Comparison of ENCODE assay signal across 25 mouse cellular contexts in the genomic region with DNA sequence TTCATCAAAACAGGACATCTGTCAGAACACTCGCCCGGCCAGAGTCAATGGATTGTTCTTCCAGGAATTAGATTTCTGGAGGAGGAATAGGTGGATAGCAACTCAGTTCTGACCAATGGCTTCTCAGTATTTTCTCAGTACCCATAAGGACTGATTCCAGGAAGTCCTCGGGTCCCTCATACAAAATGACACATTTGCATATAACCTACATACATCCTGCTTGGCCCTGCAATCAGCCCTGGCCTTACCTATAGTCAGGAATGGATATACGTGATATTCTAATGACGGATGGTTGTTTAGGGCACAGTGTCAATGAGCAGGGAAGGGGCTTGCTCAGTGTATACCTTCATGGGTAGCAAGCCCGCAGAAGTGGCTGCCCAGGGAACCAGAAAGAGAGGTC.
DNase-seq lines count a peak whose midpoint lies in the region; ATAC-seq and TF ChIP-seq lines count a peak whose summit lies in the region.
"Had no signal": no experiment of that assay in that cellular context is flagged by ENCODE, and none has a peak within 500 bp of the region (broad histone marks: within the 10 kb centered on the region; RNA-seq: fewer than 3 reads in every experiment).

No protein-coding gene starts in this region.

- 10% methylated on average over 6 of the region's 6 CpGs for WGBS in kidney, embryonic 14.5 days
- WGBS in spleen, adult 2 months, result 37% methylated on average over 6 of the region's 6 CpGs
- 63% methylated on average over 6 of the region's 6 CpGs for WGBS in midbrain, embryonic 11.5 days

- no peak overlapping the region for H3K27ac ChIP-seq in kidney, embryonic 14.5 days (ENCODE audit: low read depth, low read length)
- H3K27ac ChIP-seq in spleen, adult 2 months (ENCODE audit: insufficient read depth, low read length), result peak overlapping the region; percentile 57
- H3K27ac ChIP-seq in midbrain, embryonic 11.5 days (ENCODE audit: low read depth, low read length), result no peak overlapping the region
- H3K27ac ChIP-seq: embryonic facial prominence, embryonic 15.5 days; gastrocnemius, adult 2 months; liver, embryonic 14.5 days; macrophage had no signal

- H3K4me3 ChIP-seq in kidney, embryonic 14.5 days (ENCODE audit: low read length), result no peak overlapping the region
- H3K4me3 ChIP-seq in spleen, adult 2 months (ENCODE audit: extremely low read depth, insufficient read depth, insufficient read length), result no peak overlapping the region
- no peak overlapping the region for H3K4me3 ChIP-seq in midbrain, embryonic 11.5 days (ENCODE audit: low read depth, low read length)
- H3K4me3 ChIP-seq: embryonic facial prominence, embryonic 10.5 days; embryonic facial prominence, embryonic 15.5 days; gastrocnemius, adult 2 months had no signal

- H3K9me3 ChIP-seq in kidney, embryonic 14.5 days (ENCODE audit: control insufficient read depth, low read length), result no peaks in the 10 kb centered on the region
- H3K9me3 ChIP-seq in midbrain, embryonic 11.5 days (ENCODE audit: control insufficient read depth, low read length), result no peaks in the 10 kb centered on the region
- H3K9me3 ChIP-seq: embryonic facial prominence, embryonic 10.5 days; embryonic facial prominence, embryonic 15.5 days had no signal

- DNase-seq in kidney, adult 9 months, result no peak
- no peak for DNase-seq in spleen, adult 2 months (ENCODE audit: low read depth in 1 of 2, low spot score in 2 of 2)
- no peak for DNase-seq in spleen, adult 18-20 months
- DNase-seq in midbrain, embryonic 11.5 days (ENCODE audit: low spot score, missing footprints), result no peak
- DNase-seq: B cell, adult 2 months; cerebellum, adult 11 months; gastrocnemius, adult 2 months; gastrocnemius, postnatal 36 days; heart, adult 18-20 months; heart, postnatal 10 days; kidney, postnatal 10 days; liver; lung, adult 2 months; right cerebral cortex, adult 18-20 months had no signal

- TF ChIP-seq POLR2A in spleen, adult 2 months (IDR thresholded peaks at IDR 0.05; ENCODE audit: low read depth, low read length), result no peak

- ATAC-seq in kidney, embryonic 14.5 days (ENCODE audit: low FRiP score, low TSS enrichment), result peak; percentile 48; the same call in 1 of the 2 replicates
- ATAC-seq in activated CD4-positive, CD25-positive, alpha-beta regulatory T cell, adult 4 months, result peak; percentile 61
- no peak for ATAC-seq in midbrain, embryonic 11.5 days (ENCODE audit: low FRiP score)
- ATAC-seq: forebrain, embryonic 14.5 days; hindbrain, embryonic 16.5 days; intestine, embryonic 16.5 days; Patski had no signal

- no peak overlapping the region for H3K4me2 ChIP-seq in kidney, embryonic 14.5 days (replicated peaks; ENCODE audit: low read depth, low read length)
- no peak overlapping the region for H3K4me2 ChIP-seq in midbrain, embryonic 11.5 days
- H3K4me2 ChIP-seq: embryonic facial prominence, embryonic 15.5 days; heart, embryonic 11.5 days had no signal

- H3K9ac ChIP-seq in kidney, embryonic 14.5 days (ENCODE audit: low read depth, low read length), result no peak overlapping the region
- no peak overlapping the region for H3K9ac ChIP-seq in midbrain, embryonic 11.5 days (ENCODE audit: low read length)
- H3K9ac ChIP-seq: embryonic facial prominence, embryonic 15.5 days; liver, embryonic 14.5 days had no signal

- no peak for TF ChIP-seq CTCF in spleen, adult 2 months (IDR thresholded peaks at IDR 0.05; ENCODE audit: extremely low read depth, insufficient read depth, insufficient read length, insufficient replicate concordance)

- peaks cover 8% of the 10 kb centered on the region for H3K4me1 ChIP-seq in kidney, embryonic 14.5 days (ENCODE audit: control insufficient read depth, insufficient read depth, low read length)
- H3K4me1 ChIP-seq in spleen, adult 2 months (ENCODE audit: control insufficient read depth, insufficient read depth, insufficient read length), result no peaks in the 10 kb centered on the region
- no peaks in the 10 kb centered on the region for H3K4me1 ChIP-seq in midbrain, embryonic 11.5 days (ENCODE audit: control insufficient read depth, insufficient read depth, low read length)

- no peaks in the 10 kb centered on the region for H3K36me3 ChIP-seq in kidney, embryonic 14.5 days (ENCODE audit: control insufficient read depth, insufficient read depth, low read length)
- no peaks in the 10 kb centered on the region for H3K36me3 ChIP-seq in spleen, adult 2 months (ENCODE audit: control insufficient read depth, insufficient read depth, low read length)
- H3K36me3 ChIP-seq in midbrain, embryonic 11.5 days (ENCODE audit: control insufficient read depth, insufficient read depth, low read length), result no peaks in the 10 kb centered on the region
- H3K36me3 ChIP-seq: embryonic facial prominence, embryonic 10.5 days; embryonic facial prominence, embryonic 15.5 days had no signal

- H3K27me3 ChIP-seq in kidney, embryonic 14.5 days (ENCODE audit: control insufficient read depth, insufficient read depth, low read length), result peaks cover 5% of the 10 kb centered on the region; the same call in 1 of the 2 replicates
- H3K27me3 ChIP-seq in spleen, adult 2 months (ENCODE audit: control insufficient read depth, insufficient read depth, low read length), result no peaks in the 10 kb centered on the region
- no peaks in the 10 kb centered on the region for H3K27me3 ChIP-seq in midbrain, embryonic 11.5 days (ENCODE audit: control insufficient read depth, insufficient read depth, low read length)
- H3K27me3 ChIP-seq: embryonic facial prominence, embryonic 15.5 days; Patski had no signal
